Mouse (Mus musculus) E14TG2a.4 (cell line): ENCODE measurements around the gene Ect2.

ENCODE experiments used
- CTCF ChIP-seq: conservative IDR thresholded peaks from 2 replicates; pipeline ENCODE4 v1.5.1; 2014; ENCODE audit warnings: low read length
- NANOG ChIP-seq: IDR thresholded peaks from 2 replicates; pipeline ENCODE4 v1.6.1; 2014; ENCODE audit warnings: borderline replicate concordance, low read length, mixed read lengths

- TF ChIP-seq CTCF, result no peak
- TF ChIP-seq NANOG, result no peak
Observed at GRCm38 (mm10) chr3:27081229-27082060, 72.2 kb downstream of the Ect2 start.
